Mouse (Mus musculus) left cerebral cortex, postnatal 4 days (tissue): ENCODE data around the gene 9330182L06Rik. TPM values are rescaled to one million over a fixed set of nuclear protein-coding genes. Genes with fewer than 3 reads are reported as not detected.
A peak's percentile ranks its signal among the peaks of the same experiment; 100 is the strongest.

Experiments
- DNase-seq: peaks from one replicate; pipeline ENCODE4 v3.0.0-alpha.2; 2022
- intact Hi-C: fragments of 180-260 bp; cut with DNase I; formaldehyde crosslinking; loops from one replicate; pipeline ENCODE4 v1.15.1; 2025
- total RNA-seq, 2 experiments: library from RNA; stranded (reverse); gene quantifications; 2 replicates each; pipeline ENCODE4 v1.2.3; 2021

The 9330182L06Rik gene
- total RNA-seq, 2 experiments from 2014 or later, result 44.3 to 45.1 TPM

- intact Hi-C loops, result no loop called here
These were observed 92.2 kb downstream of the 9330182L06Rik start for GRCm38 (mm10) chr5:9358076-9358475.

GRCm38 (mm10) chr5:9361982-9362661, 96.2 kb downstream of the 9330182L06Rik start:
- intact Hi-C loops, result no loop called here
- DNase-seq, result no peak

More at GRCm38 (mm10) chr5:9358076-9358475, 92.2 kb downstream of the 9330182L06Rik start:
- DNase-seq, result no peak

- intact Hi-C loops, result no loop called here
- no peak for DNase-seq
These were observed 99.0 kb downstream of the 9330182L06Rik start for GRCm38 (mm10) chr5:9364937-9365336.

GRCm38 (mm10) chr5:9367920-9368692, 102.2 kb downstream of the 9330182L06Rik start:
- no peak for DNase-seq
- intact Hi-C loops, result no loop called here

GRCm38 (mm10) chr5:9371127-9371526, 105.2 kb downstream of the 9330182L06Rik start:
- DNase-seq, result no peak
- intact Hi-C loops, result no loop called here

GRCm38 (mm10) chr5:9373341-9373740, 107.4 kb downstream of the 9330182L06Rik start:
- no peak for DNase-seq
- intact Hi-C loops, result no loop called here

GRCm38 (mm10) chr5:9389968-9390367, 124.0 kb downstream of the 9330182L06Rik start:
- DNase-seq, result no peak
- intact Hi-C loops, result no loop called here

- intact Hi-C loops, result no loop called here
- DNase-seq, result no peak
These were observed 126.0 kb downstream of the 9330182L06Rik start for GRCm38 (mm10) chr5:9391858-9392393.

GRCm38 (mm10) chr5:9417098-9417497, 151.2 kb downstream of the 9330182L06Rik start:
- DNase-seq, result no peak
- intact Hi-C loops, result no loop called here

GRCm38 (mm10) chr5:9417802-9418201, 151.9 kb downstream of the 9330182L06Rik start:
- intact Hi-C loops, result no loop called here

GRCm38 (mm10) chr5:9419964-9420363, 154.0 kb downstream of the 9330182L06Rik start:
- DNase-seq, result peak; percentile 33
- intact Hi-C loops, result no loop called here

More at GRCm38 (mm10) chr5:9417802-9418201, 151.9 kb downstream of the 9330182L06Rik start:
- no peak for DNase-seq

- no peak for DNase-seq
- intact Hi-C loops, result loop anchor here (2.0 kb wide), 1 partner anchor 256 kb away; no protein-coding TSS in a partner anchor
These were observed 158.5 kb downstream of the 9330182L06Rik start for GRCm38 (mm10) chr5:9424464-9424863.

- no peak for DNase-seq
- intact Hi-C loops, result no loop called here
These were observed 161.2 kb downstream of the 9330182L06Rik start for GRCm38 (mm10) chr5:9427165-9427564.

- peak; percentile 31 for DNase-seq
- intact Hi-C loops, result no loop called here
These were observed 161.8 kb downstream of the 9330182L06Rik start for GRCm38 (mm10) chr5:9427581-9428241.

- DNase-seq, result no peak
- intact Hi-C loops, result no loop called here
These were observed 162.8 kb downstream of the 9330182L06Rik start for GRCm38 (mm10) chr5:9428728-9429127.

- no peak for DNase-seq
- intact Hi-C loops, result no loop called here
These were observed 180.2 kb downstream of the 9330182L06Rik start for GRCm38 (mm10) chr5:9446146-9446545.

- DNase-seq, result peak; percentile 13
- intact Hi-C loops, result no loop called here
These were observed 183.0 kb downstream of the 9330182L06Rik start for GRCm38 (mm10) chr5:9448931-9449330.

- intact Hi-C loops, result no loop called here
These were observed 183.7 kb downstream of the 9330182L06Rik start for GRCm38 (mm10) chr5:9449570-9449969.

GRCm38 (mm10) chr5:9453298-9453697, 187.4 kb downstream of the 9330182L06Rik start:
- DNase-seq, result no peak
- intact Hi-C loops, result loop anchor here (10.0 kb wide), 1 partner anchor 272 kb away; the partner anchor contains the start of gene Grm3

More at GRCm38 (mm10) chr5:9449570-9449969, 183.7 kb downstream of the 9330182L06Rik start:
- DNase-seq, result peak; percentile 52

- DNase-seq, result no peak
- intact Hi-C loops, result no loop called here
These were observed 211.7 kb downstream of the 9330182L06Rik start for GRCm38 (mm10) chr5:9477587-9477986.

GRCm38 (mm10) chr5:9495456-9495855, 229.5 kb downstream of the 9330182L06Rik start:
- peak; percentile 38 for DNase-seq
- intact Hi-C loops, result no loop called here
